Mouse (Mus musculus) heart, postnatal 36 days (tissue): Measurements from ENCODE around the gene Hoxb2. TPM values are rescaled to one million over a fixed set of nuclear protein-coding genes. Genes with fewer than 3 reads are reported as not detected.

Experiments used
- DNase-seq, 2 experiments: peaks; one replicate each; pipeline ENCODE4 v3.0.0; 2021 to 2022
- intact Hi-C: fragments of 180-260 bp; cut with DNase I; formaldehyde crosslinking; loops from one replicate; pipeline ENCODE4 v1.15.1; 2025
- total RNA-seq, 2 experiments: library from RNA; stranded (reverse); gene quantifications; 2 replicates each; pipeline ENCODE4 v1.2.3; 2021

The Hoxb2 gene
- total RNA-seq, 2 experiments from 2014 or later, result 0.51 to 1.1 TPM

DNA sequence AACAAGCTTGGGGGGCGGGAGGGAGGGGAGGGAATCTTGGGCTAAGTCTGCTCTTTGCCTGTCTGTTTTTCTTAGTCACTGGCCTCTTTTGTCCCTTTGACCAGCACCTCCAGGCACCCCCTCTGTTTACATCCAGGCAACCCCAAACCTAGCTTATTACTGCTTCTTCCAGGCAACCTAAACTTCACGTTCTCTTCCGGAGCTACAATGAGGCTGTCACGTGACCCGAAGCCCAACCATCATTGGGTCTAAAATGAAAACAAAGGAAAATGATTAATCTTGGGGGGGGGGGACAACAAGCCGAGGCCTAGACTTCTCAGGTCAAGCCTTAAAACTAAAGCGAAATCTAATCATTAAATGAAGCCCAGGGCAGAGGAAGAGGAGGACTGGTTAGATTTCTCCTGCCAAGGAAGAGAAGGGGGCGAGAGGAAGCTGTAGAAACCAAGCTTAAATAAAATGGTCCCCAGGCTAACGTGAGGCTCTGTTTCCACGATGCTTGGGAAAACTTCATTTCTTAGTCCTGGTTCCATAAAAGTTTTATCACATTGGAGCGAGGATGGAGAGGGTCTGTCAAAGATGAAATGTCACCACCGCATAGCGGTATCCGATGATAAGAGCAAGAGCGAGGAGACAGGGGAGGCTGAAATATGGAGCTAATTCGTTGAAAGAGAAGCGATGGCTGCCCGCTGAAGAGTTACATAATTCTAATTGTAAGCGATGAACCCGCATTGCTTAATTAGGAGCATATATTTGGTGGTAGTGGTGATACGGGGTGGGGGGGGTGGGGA lies 2.0 kb upstream of the Hoxb2 start:
- intact Hi-C loops, result no loop called here
- DNase-seq, result no peak

DNA sequence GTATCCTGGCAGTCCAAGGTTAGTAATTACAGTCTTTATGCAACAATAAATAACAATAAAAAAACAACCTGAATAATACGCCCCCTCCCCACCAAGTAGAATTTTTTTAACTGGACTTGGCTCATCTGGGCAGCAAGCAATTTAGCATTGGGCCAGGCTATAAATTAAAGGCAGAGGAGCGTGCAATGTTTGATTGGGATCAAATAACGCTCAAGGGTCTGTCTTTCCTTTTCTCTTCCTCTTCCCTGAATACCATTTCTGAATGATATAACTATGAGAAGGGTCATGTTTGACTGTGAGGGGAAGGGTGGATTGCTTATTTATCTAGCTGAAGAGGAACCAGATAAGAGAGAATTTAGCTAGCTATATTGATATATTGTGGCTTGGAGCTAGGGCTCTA lies 1.3 kb upstream of the Hoxb2 start:
- intact Hi-C loops, result no loop called here
- DNase-seq, result no peak

DNA sequence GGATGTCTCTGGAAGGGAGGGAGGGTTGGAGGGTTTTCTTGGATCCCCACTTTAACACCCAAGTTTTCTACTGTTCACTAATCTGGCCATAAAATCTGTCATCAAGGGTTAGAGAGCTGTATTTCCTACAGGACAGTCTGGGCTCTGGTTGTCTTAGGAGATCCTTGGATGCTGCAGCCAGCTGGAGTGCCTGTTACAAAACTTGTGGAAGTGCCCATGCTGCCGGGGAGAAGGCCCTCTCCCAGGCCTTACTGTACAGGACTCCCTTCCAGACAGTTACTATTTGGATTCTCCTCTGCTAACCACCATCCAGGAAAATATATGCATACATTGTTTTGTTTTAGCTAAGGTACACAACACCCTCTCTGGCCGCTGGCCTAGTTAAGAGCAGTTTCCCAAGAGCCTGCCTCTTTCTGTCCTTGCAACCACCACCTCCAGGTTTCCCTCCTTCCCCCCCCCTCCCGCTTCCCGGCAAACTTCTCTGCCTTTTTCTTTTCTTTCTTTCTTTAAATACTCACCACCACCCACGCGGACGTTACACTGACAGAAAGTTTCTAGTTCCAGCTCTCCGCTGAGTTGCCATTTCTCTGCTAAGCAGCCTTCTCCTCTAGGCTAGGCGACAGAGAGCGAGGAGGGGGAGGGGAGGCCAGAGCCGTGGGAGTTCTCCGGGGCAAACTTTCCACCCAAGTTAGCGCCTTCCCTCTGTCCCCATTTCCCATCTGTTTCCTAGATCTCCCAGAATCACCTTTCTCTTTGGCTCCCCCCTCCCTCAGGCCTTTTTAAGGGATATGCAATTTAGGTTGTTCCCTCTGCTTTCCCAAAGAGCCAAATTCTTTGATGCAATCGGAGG lies 609 bp upstream of the Hoxb2 start:
- no peak for DNase-seq
- intact Hi-C loops, result no loop called here

DNA sequence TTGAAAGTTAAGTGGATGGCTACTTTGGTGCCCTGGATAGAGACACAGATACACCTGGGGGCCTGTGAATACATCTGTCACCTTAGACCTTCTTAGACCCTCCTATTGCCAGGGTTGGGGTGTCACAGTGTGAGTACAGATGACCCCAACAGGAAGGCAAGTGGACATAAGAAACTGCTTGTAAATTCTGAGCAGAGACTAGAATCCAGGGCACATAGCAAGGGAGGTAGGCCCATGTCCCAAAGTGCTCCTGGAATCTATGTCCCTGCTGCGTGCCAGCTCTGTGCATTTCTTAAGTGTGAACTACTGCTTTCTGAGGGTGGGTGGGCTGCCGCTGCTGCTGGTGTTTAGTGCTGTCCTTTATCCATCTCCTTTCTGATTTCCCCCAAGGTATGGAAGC lies 466 bp downstream of the Hoxb2 start:
- no peak for DNase-seq
- intact Hi-C loops, result no loop called here

DNA sequence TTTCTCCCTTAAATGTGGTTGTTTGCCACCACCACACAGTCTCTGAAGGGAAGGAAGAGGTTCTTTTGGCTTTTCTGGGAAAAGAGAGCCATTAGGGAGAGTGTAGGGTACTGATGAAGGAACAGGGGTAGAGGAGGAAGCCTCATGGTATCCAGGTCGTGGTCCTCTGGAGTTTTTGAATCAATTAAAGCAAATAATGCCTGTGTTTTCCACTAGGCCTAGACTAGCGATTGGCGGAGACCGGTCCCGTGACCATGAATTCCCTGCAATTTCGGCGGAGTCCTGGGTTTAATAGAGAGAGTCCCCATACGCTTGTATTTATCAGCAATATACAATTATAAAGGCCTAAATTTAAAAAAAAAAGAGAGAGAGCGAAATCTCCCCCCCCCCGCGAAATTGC lies 987 bp downstream of the Hoxb2 start:
- intact Hi-C loops, result no loop called here
- no peak for DNase-seq

DNA sequence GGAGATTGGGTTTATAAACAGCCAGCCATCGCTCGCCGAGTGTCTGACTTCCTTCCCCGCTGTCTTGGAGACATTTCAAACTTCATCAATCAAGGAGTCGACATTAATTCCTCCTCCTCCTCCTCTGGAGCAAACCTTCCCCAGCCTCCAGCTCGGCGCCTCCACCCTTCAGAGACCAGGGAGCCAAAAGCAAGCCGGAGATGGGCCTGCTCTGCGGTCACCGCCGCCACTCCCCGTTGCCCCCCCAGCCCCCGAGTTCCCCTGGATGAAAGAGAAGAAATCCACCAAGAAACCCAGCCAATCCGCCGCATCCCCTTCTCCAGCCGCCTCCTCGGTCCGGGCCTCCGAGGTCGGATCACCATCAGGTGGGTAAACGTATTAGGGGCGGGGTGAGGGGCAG lies 1.5 kb downstream of the Hoxb2 start:
- intact Hi-C loops, result loop anchor here (2.0 kb wide), 1 partner anchor 37 kb away; no protein-coding TSS in a partner anchor
- DNase-seq, result no peak

DNA sequence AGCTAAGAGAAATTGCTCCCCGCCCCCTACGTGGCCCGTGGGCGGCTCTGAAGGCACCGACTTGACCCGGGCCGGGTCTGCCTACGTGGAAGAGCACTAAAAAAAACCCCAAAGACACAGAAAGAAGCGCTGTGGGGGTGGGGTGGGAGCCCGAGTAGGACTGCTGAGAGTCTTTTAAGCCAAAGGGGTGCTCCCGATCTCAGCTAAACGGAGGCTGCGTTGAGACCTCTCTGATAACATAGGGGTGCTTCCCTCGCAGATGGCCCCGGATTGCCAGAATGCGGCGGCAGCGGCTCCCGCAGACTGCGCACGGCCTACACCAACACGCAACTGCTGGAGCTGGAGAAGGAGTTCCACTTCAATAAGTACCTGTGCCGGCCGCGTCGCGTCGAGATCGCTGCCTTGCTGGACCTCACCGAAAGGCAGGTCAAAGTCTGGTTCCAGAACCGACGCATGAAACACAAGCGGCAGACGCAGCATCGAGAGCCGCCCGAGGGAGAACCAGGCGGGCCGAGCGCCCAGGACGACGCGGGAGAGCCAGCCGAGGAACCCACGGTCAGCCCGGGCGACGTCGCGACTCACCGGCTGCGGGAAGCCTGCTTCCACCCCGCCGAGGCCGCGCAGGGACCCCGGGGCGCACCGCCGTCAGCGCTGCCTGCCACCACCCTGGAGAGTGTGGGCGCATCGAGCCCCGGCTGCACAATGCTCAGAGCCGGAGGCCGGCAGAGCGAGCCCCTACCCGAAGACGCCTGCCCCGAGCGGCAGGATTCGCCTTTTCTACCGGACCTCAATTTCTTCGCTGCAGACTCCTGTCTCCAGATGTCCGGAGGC lies 2.6 kb downstream of the Hoxb2 start:
- DNase-seq, result peak; percentile 38 to 58
- intact Hi-C loops, result loop anchor here (2.0 kb wide), 1 partner anchor 38 kb away; no protein-coding TSS in a partner anchor

DNA sequence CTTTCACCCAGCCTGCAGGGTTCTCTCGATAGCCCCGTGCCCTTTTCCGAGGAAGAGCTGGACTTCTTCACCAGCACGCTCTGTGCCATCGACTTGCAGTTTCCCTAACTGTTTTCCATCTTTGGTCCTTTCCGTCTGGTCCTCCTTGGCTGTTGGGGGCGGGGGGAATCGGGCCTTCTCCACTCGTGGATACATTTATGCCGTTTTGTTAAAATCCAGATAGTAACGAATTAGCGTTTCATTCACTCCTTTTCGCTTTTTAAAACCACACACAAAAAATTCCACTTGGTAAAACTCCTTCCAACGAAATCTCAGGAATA lies 3.2 kb downstream of the Hoxb2 start:
- no peak for DNase-seq
- intact Hi-C loops, result loop anchor here (2.0 kb wide), 1 partner anchor 39 kb away; no protein-coding TSS in a partner anchor

DNA sequence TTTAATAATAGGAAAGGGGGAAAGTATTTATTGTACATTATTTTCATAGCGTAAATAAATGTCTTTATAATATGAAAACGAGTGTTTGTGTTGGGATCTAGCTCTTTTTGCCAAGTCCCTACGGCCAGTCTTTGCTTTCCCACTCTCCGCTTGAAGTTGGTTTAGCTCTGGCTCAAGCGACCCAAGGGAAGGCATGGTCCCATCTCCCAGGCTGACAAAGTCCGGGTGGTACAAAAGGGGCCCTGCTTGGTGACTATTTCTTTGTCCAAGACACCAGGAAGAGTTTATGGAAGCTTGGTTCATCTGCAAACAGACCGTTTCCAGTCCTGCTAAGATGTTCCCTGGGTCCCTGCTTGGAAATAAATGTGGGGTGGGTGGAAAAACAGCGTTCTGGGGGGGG lies 3.6 kb downstream of the Hoxb2 start:
- DNase-seq, result no peak
- intact Hi-C loops, result loop anchor here (2.0 kb wide), 1 partner anchor 39 kb away; no protein-coding TSS in a partner anchor

DNA sequence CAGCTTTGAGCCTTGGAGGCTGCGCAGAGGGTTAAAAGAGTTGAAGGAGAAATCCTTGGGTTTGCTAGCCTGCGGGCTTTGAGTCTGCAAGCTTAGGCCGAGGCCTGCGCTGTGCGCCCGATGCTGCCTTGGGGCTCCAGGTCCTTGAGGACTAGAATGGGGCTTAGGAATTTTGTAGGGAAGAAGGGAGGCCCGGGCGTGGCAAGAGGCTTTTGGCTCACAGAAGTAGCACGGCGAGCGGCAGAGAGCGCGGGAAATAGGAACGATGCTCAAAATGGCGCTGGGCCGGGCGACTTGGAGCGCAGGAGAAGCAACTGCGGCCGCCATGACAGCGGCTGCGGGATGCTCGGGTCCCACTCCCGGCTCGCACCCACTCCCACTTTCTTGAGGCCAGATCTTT lies 4.1 kb downstream of the Hoxb2 start:
- peak in 1 of 2 experiments; percentile 36 for DNase-seq
- intact Hi-C loops, result no loop called here

DNA sequence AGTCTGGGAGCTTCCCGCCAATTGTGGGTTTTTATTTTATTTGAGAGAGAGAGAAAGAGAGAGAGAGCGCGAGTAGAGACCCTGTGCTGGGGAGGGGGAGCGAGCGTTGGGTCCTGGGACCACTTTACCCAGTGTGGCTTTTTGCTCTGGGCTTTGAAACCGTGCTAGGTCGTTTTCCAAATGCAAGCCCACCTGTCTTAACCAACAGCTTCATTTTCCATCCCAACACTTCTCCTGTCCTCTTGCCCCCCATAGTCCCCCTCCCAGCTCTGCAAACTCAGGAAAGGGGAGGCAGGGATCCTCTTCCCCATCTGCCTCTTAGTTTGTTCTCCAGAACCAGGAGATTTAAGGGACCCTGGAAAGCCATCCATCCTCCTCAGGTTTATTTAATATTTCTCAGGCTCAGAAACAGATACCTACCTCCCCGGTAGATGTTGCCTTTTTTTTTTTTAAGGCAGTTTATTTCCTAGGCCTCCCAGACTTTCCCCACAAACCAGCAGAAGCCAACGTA lies 4.5 kb downstream of the Hoxb2 start:
- intact Hi-C loops, result loop anchor here (5.0 kb wide), 1 partner anchor 158 kb away; no protein-coding TSS in a partner anchor
- no peak for DNase-seq

DNA sequence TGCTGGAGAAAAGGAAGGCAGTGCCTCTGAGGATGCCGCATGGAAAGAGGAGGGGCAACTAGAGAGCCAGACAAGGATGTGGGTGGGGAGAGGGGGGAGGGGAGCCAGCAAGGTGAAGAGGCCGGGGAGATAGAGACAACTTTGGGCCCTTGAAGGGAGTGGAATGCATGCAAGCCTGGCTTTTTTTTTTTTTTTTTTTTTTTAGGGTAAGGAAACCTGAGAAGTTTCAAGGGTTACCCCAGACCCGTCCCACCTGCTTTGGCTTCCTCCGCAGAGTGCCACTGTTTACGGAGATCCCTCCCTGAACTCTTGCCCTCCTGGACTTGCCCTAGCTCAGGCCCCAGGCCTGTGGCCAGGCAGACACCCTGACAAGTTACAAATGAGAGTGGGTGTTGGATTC lies 13.5 kb downstream of the Hoxb2 start:
- intact Hi-C loops, result no loop called here
- no peak for DNase-seq

DNA sequence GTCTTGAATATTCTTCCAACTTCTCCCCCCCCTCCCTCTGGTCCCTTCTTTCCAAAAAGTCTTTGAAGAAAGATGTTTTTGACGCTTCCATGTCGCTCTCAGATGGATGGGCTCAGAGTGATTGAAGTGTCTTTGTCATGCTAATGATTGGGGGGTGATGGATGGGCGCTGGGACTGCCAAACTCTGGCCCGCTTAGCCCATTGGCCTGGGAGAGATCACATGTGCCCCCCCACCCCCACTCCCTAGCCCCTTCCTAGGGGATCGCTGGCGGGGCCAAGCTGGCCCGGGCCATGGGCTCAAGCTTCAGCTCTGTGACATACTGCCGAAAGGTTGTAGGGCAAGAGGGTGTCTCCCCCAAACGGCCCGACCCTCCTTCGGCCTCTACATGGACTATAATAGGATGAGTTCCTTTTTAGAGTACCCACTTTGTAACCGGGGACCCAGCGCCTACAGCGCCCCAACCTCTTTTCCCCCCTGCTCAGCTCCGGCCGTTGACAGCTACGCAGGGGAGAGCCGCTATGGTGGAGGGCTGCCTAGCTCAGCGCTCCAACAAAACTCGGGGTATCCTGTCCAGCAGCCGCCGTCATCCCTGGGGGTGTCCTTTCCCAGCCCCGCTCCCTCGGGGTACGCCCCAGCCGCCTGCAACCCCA lies 15.2 kb downstream of the Hoxb2 start, which contains the start of gene Hoxb1:
Gene Hoxb1, plus strand, starts transcription at position 312 of the 651 bp plus-strand sequence.
- intact Hi-C loops, result loop anchor here (5.0 kb wide), 1 partner anchor 42 kb away; no protein-coding TSS in a partner anchor
- no peak for DNase-seq

DNA sequence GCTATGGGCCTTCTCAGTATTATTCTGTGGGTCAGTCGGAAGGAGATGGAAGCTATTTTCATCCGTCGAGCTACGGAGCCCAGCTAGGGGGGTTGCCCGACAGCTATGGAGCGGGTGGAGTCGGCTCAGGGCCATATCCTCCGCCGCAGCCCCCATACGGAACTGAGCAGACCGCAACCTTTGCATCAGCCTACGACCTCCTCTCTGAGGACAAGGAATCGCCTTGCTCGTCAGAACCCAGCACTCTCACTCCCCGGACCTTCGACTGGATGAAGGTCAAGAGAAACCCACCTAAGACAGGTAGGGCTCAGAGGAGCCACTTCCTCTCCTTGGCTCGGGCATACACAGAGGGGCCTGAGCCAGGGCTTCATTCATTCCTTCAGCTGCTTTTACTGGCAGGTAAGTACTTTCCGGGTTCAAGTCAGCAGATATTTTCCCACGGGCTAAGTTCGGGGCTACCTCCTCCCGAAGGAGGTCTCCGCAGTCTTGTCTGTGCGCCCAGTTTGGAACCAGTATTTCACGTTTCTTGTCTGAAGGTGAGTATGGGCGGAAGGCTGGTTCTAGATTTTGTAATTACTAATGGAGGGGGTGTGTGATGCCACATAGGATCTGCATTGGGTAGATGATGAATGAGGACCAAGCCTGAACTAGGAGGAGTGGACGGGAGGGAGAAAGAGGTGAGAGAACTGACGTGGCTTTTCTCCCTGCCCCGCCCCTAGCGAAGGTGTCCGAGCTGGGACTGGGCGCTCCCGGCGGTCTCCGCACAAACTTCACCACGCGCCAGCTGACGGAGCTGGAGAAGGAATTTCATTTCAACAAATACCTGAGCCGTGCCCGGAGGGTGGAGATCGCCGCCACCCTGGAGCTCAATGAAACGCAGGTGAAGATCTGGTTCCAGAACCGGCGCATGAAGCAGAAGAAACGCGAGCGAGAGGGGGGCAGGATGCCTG lies 16.0 kb downstream of the Hoxb2 start:
- DNase-seq, result no peak
- intact Hi-C loops, result loop anchor here (5.0 kb wide), 1 partner anchor 41 kb away; no protein-coding TSS in a partner anchor

DNA sequence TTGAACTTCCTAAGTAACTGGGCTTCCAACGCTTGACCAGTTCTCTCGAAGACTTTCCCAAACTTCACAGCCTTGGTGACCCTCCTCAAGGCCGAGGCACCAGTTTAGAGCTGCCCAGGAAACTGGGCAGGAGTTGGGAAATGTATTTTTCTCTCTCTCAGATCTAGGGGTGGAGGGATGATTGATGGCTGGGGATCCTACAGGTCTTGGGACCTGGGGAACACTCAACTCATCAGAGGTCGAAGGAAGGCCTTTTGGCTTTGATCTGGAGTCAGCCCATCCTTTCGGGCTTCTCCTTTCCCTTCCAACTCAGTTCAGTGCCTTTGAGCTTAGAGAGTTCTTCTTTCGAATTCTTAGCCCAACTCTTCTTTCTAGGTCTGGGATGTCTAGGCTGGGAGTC lies 16.8 kb downstream of the Hoxb2 start:
- intact Hi-C loops, result loop anchor here (5.0 kb wide), 1 partner anchor 40 kb away; no protein-coding TSS in a partner anchor
- no peak for DNase-seq

DNA sequence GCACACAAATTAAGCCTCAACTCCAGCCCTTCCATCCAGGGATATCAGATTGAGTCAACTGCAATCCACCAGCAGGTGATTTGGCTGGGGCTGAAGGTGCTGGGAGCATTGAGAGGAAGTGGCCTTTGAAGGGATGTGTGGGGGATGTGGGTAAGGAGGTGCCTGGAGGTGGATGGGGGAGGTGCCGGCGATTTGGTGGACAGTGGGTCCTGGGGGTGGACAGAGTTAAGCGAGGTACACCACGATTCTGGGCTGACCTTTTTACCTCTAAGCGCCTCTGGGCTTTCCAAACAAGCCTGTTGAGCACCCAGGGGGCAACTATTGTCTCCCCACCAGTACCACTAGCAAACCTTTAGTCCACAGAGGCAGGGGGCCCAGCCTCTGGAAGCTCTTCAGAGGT lies 18.4 kb downstream of the Hoxb2 start:
- DNase-seq, result no peak
- intact Hi-C loops, result loop anchor here (5.0 kb wide), 1 partner anchor 39 kb away; no protein-coding TSS in a partner anchor

DNA sequence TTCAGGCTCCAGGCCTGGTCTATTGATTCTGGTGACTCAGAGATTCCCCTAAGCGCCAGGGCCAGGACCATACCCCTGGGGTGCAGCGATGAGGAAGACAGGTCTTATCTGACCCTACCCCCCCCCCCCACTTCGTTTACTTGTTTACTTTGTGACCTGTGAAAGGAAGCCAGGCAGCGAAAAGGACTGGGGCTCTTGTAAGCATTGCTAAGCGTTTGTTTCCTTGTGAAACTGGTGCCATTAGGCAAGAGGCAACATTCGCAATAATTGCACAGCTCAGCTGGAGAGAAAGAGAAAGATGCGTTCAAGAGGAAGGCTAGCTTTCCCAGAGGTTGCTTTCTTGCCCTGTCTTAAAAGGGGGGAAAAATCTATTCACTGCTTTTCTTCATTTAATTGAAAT lies 18.8 kb downstream of the Hoxb2 start:
- intact Hi-C loops, result loop anchor here (5.0 kb wide), 1 partner anchor 38 kb away; no protein-coding TSS in a partner anchor
- DNase-seq, result no peak

DNA sequence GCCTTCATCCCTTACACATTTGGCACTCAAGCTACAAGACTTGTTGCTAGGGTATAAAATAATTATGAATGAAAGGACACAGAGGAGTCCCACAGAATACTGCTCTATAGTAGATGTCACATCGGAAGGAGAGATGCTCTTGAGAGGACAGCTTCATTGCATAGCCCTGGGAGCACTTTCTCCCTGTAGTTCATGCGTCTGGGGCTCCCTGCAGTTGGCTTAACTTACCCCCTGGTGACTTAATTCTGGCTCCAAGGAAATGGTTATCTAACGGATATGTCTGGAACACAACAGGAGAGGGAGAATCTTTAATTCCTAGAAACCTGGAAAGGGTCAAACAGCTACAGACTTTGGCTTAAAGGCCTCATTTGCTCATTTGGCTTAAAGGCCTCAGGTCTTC lies 21.4 kb downstream of the Hoxb2 start:
- no peak for DNase-seq
- intact Hi-C loops, result no loop called here

DNA sequence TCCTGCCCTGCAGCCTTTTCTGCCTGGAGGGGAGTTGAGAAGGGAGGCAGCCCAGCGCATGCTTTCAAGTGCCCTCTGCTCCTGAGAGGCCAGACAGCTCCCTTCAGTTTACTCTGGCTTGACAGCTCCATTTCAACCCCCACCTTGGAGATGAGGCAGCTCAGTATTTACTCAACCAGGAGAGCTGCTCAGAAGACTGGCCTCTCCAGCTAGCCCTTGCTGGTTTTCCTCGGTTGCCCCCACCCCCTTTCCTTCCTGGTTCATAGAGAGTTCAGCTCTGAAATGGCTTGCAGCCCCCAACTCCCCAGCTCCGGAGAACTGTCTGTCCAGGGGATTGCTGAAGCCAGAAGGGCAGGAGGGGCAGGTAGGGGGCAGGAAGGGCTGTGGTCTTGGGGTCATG lies 22.2 kb downstream of the Hoxb2 start:
- DNase-seq, result no peak
- intact Hi-C loops, result no loop called here
